Mouse (Mus musculus): Measurements from ENCODE around the gene Tmem82. TPM values are rescaled to one million over a fixed set of nuclear protein-coding genes. Genes with fewer than 3 reads are reported as not detected.

Tmem82 gene
- polyA plus RNA-seq (2014; fragmentation: Nextera tagmentation; extraction: Ambion mirVana), result 0.29 and 0.32 TPM in 2 replicates

DNA sequence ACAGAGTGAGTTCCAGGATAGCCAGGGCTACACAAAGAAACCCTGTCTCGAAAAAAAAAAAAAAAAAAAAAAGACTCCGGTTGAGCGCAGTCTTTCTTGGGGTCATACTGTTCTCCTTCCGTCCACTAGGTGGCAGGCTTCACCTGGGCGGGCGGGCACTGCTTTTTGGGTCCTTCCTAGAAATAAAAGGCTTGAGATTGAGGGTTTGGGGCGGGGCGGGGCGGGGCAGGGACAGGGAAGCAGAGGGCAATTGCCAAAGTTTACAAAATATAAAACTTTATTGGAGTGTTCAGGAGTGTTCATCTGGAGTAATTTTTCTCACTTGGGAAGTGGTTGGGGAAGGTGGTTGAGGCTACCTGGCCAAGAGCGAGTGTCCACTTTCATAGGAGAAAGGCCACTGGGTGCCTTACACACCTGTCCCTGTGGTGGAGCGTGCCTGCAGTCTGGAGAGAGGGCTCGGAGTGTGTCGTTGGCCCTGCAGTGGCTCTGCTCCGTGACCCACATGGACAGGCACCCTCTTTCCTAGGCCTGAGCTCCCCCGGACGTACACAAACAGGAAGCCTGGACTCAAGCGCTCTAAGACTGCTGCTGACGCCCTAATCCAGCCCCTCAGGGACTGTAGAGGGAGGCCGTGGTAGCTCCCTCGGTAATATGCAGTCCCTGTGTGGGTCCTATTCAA, at the start of gene Tmem82:
Gene Tmem82, minus strand, starts transcription at position 69 of the 679 bp plus-strand sequence.
- ATAC-seq (ENCODE audit: insufficient number of reproducible peaks, insufficient read depth, low FRiP score, low read depth), result 0 out of 2 replicates have a peak, but pooled peaks have one; percentile 19
- Histone ChIP-seq H3K4me3 (ENCODE audit: low read depth, low read length) (peak within 1 kb of the TSS; percentile 15; the same call in 1 of the 2 replicates), H3K4me2 (replicated peaks; ENCODE audit: low read depth, low read length) (peak within 1 kb of the TSS; percentile 55), H3K4me1 (ENCODE audit: control insufficient read depth, insufficient read depth, low read length) (peaks cover 9% of the 10 kb centered on the region; the same call in 1 of the 2 replicates), H3K36me3 (ENCODE audit: control insufficient read depth, insufficient read depth, low read length) (no peaks in the 10 kb centered on the region), H3K9ac (replicated peaks; ENCODE audit: low read depth, low read length) (no peak within 1 kb of the TSS), H3K27me3 (ENCODE audit: control insufficient read depth, insufficient read depth, low read length) (no peaks in the 10 kb centered on the region), H3K9me3 (ENCODE audit: control insufficient read depth, low read depth, low read length) (no peaks in the 10 kb centered on the region), H3K27ac (ENCODE audit: low read length) (no peak within 1 kb of the TSS)
- 27% methylated on average over 20 of the region's 20 CpGs for WGBS

- H3K36me3 ChIP-seq (ENCODE audit: control insufficient read depth, insufficient read depth, low read length), result peaks cover 13% of the 10 kb centered on the region
These were observed 46.4 kb upstream of the Tmem82 start, which contains the start of gene Plekhm2 for GRCm38 (mm10) chr4:141664799-141665198. Gene Plekhm2 (minus strand): TSS chr4:141664899.

GRCm38 (mm10) chr4:141664011-141664745, 45.7 kb upstream of the Tmem82 start:
- H3K27me3 ChIP-seq (ENCODE audit: control insufficient read depth, insufficient read depth, low read length), result no peaks in the 10 kb centered on the region
- peaks cover 13% of the 10 kb centered on the region for H3K36me3 ChIP-seq (ENCODE audit: control insufficient read depth, insufficient read depth, low read length)
- no peaks in the 10 kb centered on the region for H3K9me3 ChIP-seq (ENCODE audit: control insufficient read depth, low read depth, low read length)
- peaks cover 14% of the 10 kb centered on the region for H3K4me1 ChIP-seq (ENCODE audit: control insufficient read depth, insufficient read depth, low read length)
- peak overlapping the region; percentile 55 for H3K27ac ChIP-seq (ENCODE audit: low read length)
- peak overlapping the region; percentile 86 for H3K4me3 ChIP-seq (ENCODE audit: low read depth, low read length)
- peak overlapping the region; percentile 95 for H3K9ac ChIP-seq (replicated peaks; ENCODE audit: low read depth, low read length)
- ATAC-seq (ENCODE audit: insufficient number of reproducible peaks, insufficient read depth, low FRiP score, low read depth), result peak; percentile 82; the same call in 1 of the 2 replicates
- H3K4me2 ChIP-seq (replicated peaks; ENCODE audit: low read depth, low read length), result peak overlapping the region; percentile 94
- WGBS, result 2% methylated on average over 55 of the region's 60 CpGs

More at GRCm38 (mm10) chr4:141664799-141665198, 46.4 kb upstream of the Tmem82 start, which contains the start of gene Plekhm2:
- no peaks in the 10 kb centered on the region for H3K9me3 ChIP-seq (ENCODE audit: control insufficient read depth, low read depth, low read length)
- no peak for ATAC-seq (ENCODE audit: insufficient number of reproducible peaks, insufficient read depth, low FRiP score, low read depth)
- H3K4me2 ChIP-seq (replicated peaks; ENCODE audit: low read depth, low read length), result peak within 1 kb of the TSS; percentile 94
- peaks cover 14% of the 10 kb centered on the region for H3K4me1 ChIP-seq (ENCODE audit: control insufficient read depth, insufficient read depth, low read length)
- H3K9ac ChIP-seq (replicated peaks; ENCODE audit: low read depth, low read length), result peak within 1 kb of the TSS; percentile 95
- no peaks in the 10 kb centered on the region for H3K27me3 ChIP-seq (ENCODE audit: control insufficient read depth, insufficient read depth, low read length)
- 64% methylated on average over 8 of the region's 8 CpGs for WGBS
- peak within 1 kb of the TSS; percentile 86 for H3K4me3 ChIP-seq (ENCODE audit: low read depth, low read length)
- peak within 1 kb of the TSS; percentile 55 for H3K27ac ChIP-seq (ENCODE audit: low read length)

GRCm38 (mm10) chr4:141663122-141663931, 44.9 kb upstream of the Tmem82 start:
- H3K9ac ChIP-seq (replicated peaks; ENCODE audit: low read depth, low read length), result peak overlapping the region; percentile 95
- 3% methylated on average over 47 of the region's 47 CpGs for WGBS
- H3K36me3 ChIP-seq (ENCODE audit: control insufficient read depth, insufficient read depth, low read length), result peaks cover 13% of the 10 kb centered on the region
- no peaks in the 10 kb centered on the region for H3K27me3 ChIP-seq (ENCODE audit: control insufficient read depth, insufficient read depth, low read length)
- ATAC-seq (ENCODE audit: insufficient number of reproducible peaks, insufficient read depth, low FRiP score, low read depth), result peak; percentile 15; the same call in 1 of the 2 replicates
- peaks cover 14% of the 10 kb centered on the region for H3K4me1 ChIP-seq (ENCODE audit: control insufficient read depth, insufficient read depth, low read length)
- H3K27ac ChIP-seq (ENCODE audit: low read length), result peak overlapping the region; percentile 27; the same call in 1 of the 2 replicates
- H3K9me3 ChIP-seq (ENCODE audit: control insufficient read depth, low read depth, low read length), result no peaks in the 10 kb centered on the region
- H3K4me3 ChIP-seq (ENCODE audit: low read depth, low read length), result peak overlapping the region; percentile 86
- H3K4me2 ChIP-seq (replicated peaks; ENCODE audit: low read depth, low read length), result peak overlapping the region; percentile 94

GRCm38 (mm10) chr4:141660884-141661283, 42.5 kb upstream of the Tmem82 start:
- no peaks in the 10 kb centered on the region for H3K27me3 ChIP-seq (ENCODE audit: control insufficient read depth, insufficient read depth, low read length)
- H3K36me3 ChIP-seq (ENCODE audit: control insufficient read depth, insufficient read depth, low read length), result peaks cover 13% of the 10 kb centered on the region
- no peak overlapping the region for H3K27ac ChIP-seq (ENCODE audit: low read length)
- peaks cover 14% of the 10 kb centered on the region for H3K4me1 ChIP-seq (ENCODE audit: control insufficient read depth, insufficient read depth, low read length)
- no peak overlapping the region for H3K9ac ChIP-seq (replicated peaks; ENCODE audit: low read depth, low read length)
- H3K4me2 ChIP-seq (replicated peaks; ENCODE audit: low read depth, low read length), result no peak overlapping the region
- H3K4me3 ChIP-seq (ENCODE audit: low read depth, low read length), result no peak overlapping the region
- WGBS, result 91% methylated on average over 11 of the region's 11 CpGs
- no peak for ATAC-seq (ENCODE audit: insufficient number of reproducible peaks, insufficient read depth, low FRiP score, low read depth)
- H3K9me3 ChIP-seq (ENCODE audit: control insufficient read depth, low read depth, low read length), result no peaks in the 10 kb centered on the region

- no peak overlapping the region for H3K4me3 ChIP-seq (ENCODE audit: low read depth, low read length)
- H3K36me3 ChIP-seq (ENCODE audit: control insufficient read depth, insufficient read depth, low read length), result peaks cover 13% of the 10 kb centered on the region
- H3K4me1 ChIP-seq (ENCODE audit: control insufficient read depth, insufficient read depth, low read length), result peaks cover 10% of the 10 kb centered on the region
- WGBS, result 58% methylated on average over 4 of the region's 4 CpGs
- no peak for ATAC-seq (ENCODE audit: insufficient number of reproducible peaks, insufficient read depth, low FRiP score, low read depth)
- no peak overlapping the region for H3K9ac ChIP-seq (replicated peaks; ENCODE audit: low read depth, low read length)
- H3K27me3 ChIP-seq (ENCODE audit: control insufficient read depth, insufficient read depth, low read length), result no peaks in the 10 kb centered on the region
- no peak overlapping the region for H3K27ac ChIP-seq (ENCODE audit: low read length)
- no peak overlapping the region for H3K4me2 ChIP-seq (replicated peaks; ENCODE audit: low read depth, low read length)
- H3K9me3 ChIP-seq (ENCODE audit: control insufficient read depth, low read depth, low read length), result no peaks in the 10 kb centered on the region
These were observed 41.3 kb upstream of the Tmem82 start for GRCm38 (mm10) chr4:141659739-141660138.

DNA sequence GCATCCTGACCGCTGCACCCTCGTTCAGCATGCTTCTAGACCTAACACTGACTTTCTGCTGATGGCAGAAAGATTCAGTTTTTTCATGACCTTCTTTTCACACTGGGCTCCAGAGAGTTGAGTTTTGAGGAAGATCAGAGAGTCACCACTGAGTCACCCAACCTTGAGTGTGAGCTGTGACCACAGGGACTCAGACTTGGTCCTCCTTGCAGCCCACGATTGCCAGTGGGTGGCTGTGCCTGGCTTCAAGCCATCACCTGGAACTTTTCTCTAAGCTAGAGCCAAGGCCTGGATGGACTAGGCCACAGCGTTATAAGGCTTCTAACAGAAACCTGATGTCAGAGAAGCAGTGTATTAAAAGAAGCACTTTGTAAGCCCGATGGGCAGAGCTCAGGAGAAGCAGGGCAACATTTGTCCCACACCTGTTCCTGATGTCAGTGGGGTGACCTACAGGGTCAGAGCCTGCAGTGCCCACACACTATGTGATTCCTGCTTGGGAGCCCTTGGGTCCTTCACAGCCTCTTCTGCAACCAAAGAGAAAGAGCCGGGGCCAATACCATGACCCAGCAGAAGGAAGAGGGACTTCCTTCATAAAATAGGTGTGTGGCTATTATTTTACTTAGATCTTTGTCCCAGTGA, 40.5 kb upstream of the Tmem82 start:
- Histone ChIP-seq H3K4me1 (ENCODE audit: control insufficient read depth, insufficient read depth, low read length) (peaks cover 6% of the 10 kb centered on the region; the same call in 1 of the 2 replicates), H3K9me3 (ENCODE audit: control insufficient read depth, low read depth, low read length) (no peaks in the 10 kb centered on the region), H3K27me3 (ENCODE audit: control insufficient read depth, insufficient read depth, low read length) (no peaks in the 10 kb centered on the region), H3K4me2 (replicated peaks; ENCODE audit: low read depth, low read length) (no peak overlapping the region), H3K27ac (ENCODE audit: low read length) (no peak overlapping the region), H3K9ac (replicated peaks; ENCODE audit: low read depth, low read length) (no peak overlapping the region), H3K36me3 (ENCODE audit: control insufficient read depth, insufficient read depth, low read length) (peaks cover 13% of the 10 kb centered on the region), H3K4me3 (ENCODE audit: low read depth, low read length) (no peak overlapping the region)
- 92% methylated on average over 6 of the region's 6 CpGs for WGBS
- no peak for ATAC-seq (ENCODE audit: insufficient number of reproducible peaks, insufficient read depth, low FRiP score, low read depth)
